Mouse (Mus musculus) gastrocnemius, adult 18-20 months (tissue): Measurements from ENCODE around the gene Fgf13. TPM values are rescaled to one million over a fixed set of nuclear protein-coding genes. Genes with fewer than 3 reads are reported as not detected.

Source experiments
- microRNA-seq: library from miRNA; unstranded; fragments of <30 nt; microRNA quantifications from one replicate; pipeline ENCODE4 v1.2.0, GENCODE M21; 2021
- total RNA-seq, 2 experiments: library from RNA; stranded (reverse); gene quantifications; 2 replicates each; pipeline ENCODE4 v1.2.3; 2021

Gene Fgf13
- total RNA-seq, 2 experiments from 2014 or later, result 58.0 to 61.3 TPM

Small RNAs within 50 kb of the gene (microRNA-seq; reads per million reads assigned to microRNA genes)
- 29.3 reads per million, percentile 42 among the genes with 10 or more reads in this experiment for gene Mir504
